Mouse (Mus musculus): ENCODE data around the gene Pdzd2. TPM values are rescaled to one million over a fixed set of nuclear protein-coding genes. Genes with fewer than 3 reads are reported as not detected.
A peak's percentile ranks its signal among the peaks of the same experiment; 100 is the strongest.

The Pdzd2 gene
- total RNA-seq, 2 experiments from 2014 or later: 136 to 185 TPM

- no peak for DNase-seq
- intact Hi-C loops (cut with DNase I): loop anchor here (5.0 kb wide), 2 partner anchors 43 to 82 kb away; no protein-coding TSS in a partner anchor
Measured at GRCm38 (mm10) chr15:12503907-12504306, 235.8 kb downstream of the Pdzd2 start.

DNA sequence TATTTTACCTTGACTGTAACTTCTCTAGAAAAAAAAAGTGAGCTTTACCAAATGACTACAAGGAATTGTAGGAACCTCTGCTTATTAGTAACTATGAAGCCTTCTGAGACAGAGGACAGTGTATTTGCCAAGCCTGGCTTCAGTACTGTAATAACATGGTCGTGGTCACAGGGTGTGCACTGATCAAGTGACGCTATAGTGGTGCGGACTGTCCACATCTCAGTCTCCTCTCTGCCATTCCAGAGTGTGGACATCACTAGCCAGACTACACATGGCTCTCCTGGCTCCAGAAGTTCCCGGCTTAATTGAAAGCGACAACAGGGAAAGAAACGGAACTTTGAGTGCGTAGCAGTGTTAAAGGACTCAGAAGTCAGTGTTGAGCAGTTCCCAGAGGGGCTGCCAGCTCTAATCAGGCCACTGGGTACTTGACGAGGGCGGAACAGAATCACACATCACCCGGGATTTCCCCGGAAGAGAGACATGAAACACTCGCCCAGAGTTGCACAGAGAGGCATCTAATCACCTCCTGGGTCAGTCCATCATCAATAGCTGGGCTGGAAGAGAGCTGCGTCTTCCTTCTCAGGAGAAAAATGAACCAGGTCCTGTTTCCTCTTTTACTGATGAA is 237.7 kb downstream of the Pdzd2 start:
- intact Hi-C loops (cut with DNase I): loop anchor here (5.0 kb wide), 2 partner anchors 45 to 80 kb away; no protein-coding TSS in a partner anchor
- DNase-seq: peak in 1 of 2 experiments; percentile 36

- intact Hi-C loops (cut with DNase I): loop anchor here (5.0 kb wide), 2 partner anchors 47 to 78 kb away; no protein-coding TSS in a partner anchor
Measured at GRCm38 (mm10) chr15:12500674-12501073, 239.1 kb downstream of the Pdzd2 start.

GRCm38 (mm10) chr15:12494084-12494483 is 245.6 kb downstream of the Pdzd2 start:
- intact Hi-C loops (cut with DNase I): loop anchor here (5.0 kb wide), 1 partner anchor 112 kb away; no protein-coding TSS in a partner anchor
- no peak for DNase-seq

More at GRCm38 (mm10) chr15:12500674-12501073, 239.1 kb downstream of the Pdzd2 start:
- DNase-seq: no peak

DNA sequence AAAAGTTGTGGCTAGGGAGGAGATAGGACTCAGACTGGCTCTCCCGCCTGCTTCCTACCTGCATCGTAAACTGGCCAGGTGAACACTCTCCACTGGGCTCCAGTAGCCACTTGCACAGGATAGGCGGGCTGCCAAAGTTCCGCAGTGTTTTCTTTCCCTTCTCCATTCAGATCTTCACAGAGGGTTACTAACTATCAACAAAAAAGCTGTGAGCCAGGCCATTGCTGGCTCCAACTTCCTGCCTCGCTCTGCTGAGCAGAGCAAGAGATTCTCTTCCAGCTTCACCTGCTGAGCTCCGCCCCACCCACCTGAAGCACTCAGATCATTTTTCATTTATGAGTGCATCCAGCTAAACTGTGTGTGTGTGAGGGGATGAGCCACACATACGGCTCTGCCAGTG is 246.5 kb downstream of the Pdzd2 start:
- intact Hi-C loops (cut with DNase I): loop anchor here (5.0 kb wide), 1 partner anchor 111 kb away; no protein-coding TSS in a partner anchor
- DNase-seq: peak; percentile 32

GRCm38 (mm10) chr15:12490969-12491368 is 248.8 kb downstream of the Pdzd2 start:
- intact Hi-C loops (cut with DNase I): loop anchor here (5.0 kb wide), 1 partner anchor 109 kb away; no protein-coding TSS in a partner anchor
- DNase-seq: peak; percentile 55 to 59

DNA sequence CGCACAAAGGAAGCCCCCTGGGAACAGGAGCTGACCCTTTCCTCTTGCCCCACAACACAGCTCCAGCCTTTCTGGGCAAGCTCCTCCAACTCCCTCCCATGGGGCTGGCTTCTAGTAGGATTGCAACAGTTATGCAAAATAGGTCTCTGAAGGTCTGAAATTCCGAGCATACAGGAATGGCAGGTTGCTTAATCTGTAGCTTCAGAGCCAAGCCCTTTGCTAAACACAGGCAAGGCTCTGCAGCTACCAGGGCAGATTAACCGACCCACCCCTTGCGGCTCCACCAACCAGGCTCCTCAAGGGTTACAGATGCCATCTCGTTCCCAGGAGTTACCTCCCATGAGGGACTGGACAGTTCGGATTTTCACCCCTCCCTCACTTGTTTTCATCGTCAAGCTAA is 249.2 kb downstream of the Pdzd2 start:
- intact Hi-C loops (cut with DNase I): loop anchor here (5.0 kb wide), 1 partner anchor 108 kb away; no protein-coding TSS in a partner anchor
- peak; percentile 49 to 60 for DNase-seq

GRCm38 (mm10) chr15:12488316-12488715 is 251.4 kb downstream of the Pdzd2 start:
- intact Hi-C loops (cut with DNase I): no loop called here
- DNase-seq: peak in 1 of 2 experiments; percentile 31

GRCm38 (mm10) chr15:12481261-12481660 is 258.5 kb downstream of the Pdzd2 start:
- intact Hi-C loops (cut with DNase I): no loop called here

DNA sequence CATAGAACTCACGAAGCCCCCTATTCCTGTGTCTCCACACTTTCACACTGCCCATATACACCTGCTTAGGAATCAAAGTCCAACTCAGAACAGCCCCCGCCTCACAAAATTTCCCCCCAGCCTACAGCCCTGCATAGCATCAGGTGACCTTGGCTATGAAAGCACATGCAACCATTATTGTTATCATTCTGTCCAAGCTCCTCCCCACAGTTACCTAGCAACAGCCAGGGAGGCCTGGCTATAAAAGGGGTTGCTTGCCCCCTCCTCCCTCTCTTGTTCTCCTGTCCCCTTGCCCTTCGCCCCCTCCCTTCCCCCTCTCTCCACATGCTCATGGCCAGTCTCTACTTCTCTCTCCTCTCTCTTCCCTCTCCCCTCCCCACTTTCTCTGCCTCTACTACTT is 259.4 kb downstream of the Pdzd2 start:
- no peak for DNase-seq
- intact Hi-C loops (cut with DNase I): no loop called here

More at GRCm38 (mm10) chr15:12481261-12481660, 258.5 kb downstream of the Pdzd2 start:
- no peak for DNase-seq

- intact Hi-C loops (cut with DNase I): no loop called here
- peak in 1 of 2 experiments; percentile 27 for DNase-seq
Measured at GRCm38 (mm10) chr15:12479326-12479725, 260.4 kb downstream of the Pdzd2 start.

- intact Hi-C loops (cut with DNase I): no loop called here
- peak in 1 of 2 experiments; percentile 28 for DNase-seq
Measured at GRCm38 (mm10) chr15:12473596-12473995, 266.1 kb downstream of the Pdzd2 start.

DNA sequence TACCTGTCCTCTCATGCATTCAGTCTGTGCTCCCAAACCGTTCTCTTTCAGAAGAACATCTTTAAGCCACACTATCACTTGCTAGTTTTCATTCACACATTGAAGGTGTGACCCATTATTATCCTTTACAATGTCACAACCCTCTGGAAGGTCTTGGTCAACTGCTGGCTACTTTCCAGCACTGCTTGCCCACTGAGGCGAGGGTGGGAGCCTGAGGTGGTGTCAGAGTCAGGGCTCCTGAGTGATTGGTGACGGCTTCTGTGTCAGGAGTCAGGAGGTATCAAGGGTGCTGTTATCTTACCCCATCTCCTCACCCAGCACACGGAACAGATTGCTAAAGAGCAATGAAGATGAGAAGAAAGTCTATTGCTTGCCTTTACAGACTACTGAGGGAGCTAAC is 267.1 kb downstream of the Pdzd2 start:
- no peak for DNase-seq
- intact Hi-C loops (cut with DNase I): no loop called here

DNA sequence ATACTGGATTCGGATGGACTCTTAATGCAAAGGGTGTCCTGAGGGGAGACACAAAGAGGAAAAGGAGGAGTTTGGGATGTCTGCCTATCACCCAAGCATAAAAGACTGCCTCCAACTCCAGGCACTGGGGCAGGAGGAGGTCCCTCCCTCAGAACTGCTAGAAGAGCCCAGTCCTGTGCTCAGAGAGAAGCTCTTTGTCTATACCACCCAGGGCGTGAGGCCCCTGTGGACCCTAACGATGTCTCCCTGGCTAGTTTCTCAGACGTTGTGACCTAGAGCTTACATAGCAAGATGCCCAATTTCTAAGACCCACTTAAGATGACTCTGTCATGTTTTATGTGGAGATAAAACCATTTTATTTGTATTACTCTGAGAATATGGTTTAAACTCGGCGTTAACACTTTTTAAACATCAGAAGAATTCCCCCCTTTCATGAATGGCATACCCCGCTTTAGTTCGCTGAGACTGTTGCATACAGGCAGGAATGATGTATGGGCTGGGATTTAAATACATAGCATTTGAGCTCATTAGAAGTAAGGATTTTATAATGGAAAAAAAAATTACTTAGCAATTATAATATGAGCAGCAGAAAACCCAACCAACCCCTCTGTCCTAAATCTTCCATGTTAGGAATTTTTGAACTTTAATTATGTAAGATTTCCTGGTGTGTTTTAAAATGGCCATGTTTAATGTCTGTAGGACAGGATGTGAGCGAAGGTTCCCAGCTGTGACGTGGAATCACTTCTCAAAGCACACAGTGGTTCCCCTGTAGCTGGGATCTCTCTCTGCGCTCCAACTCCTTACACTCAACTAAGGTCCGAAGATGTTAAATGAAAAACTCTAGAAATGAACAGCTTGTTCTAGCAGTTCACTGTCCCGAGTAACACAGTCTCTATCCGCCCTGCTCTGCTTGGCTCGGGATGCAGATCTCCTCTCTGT is 268.6 kb downstream of the Pdzd2 start:
- DNase-seq: no peak
- intact Hi-C loops (cut with DNase I): no loop called here

DNA sequence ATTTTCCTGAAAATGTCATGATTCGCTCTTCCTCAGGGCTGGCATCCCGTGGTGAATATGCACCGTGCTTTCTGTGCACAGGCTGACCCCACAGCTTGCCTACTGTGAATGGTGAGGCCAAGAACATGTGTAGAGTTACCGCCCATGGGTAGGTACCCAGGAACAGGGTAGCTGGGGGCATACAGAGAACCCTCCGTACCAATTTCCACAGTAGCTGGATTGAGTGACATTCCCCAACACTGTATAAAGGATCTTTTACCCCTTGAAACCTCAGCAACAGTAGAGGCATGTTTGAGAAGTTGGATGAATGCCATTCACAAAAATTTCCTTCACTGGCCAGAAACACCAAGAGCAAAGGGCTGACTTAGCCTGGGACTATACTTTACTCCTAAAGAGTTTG is 271.1 kb downstream of the Pdzd2 start:
- intact Hi-C loops (cut with DNase I): no loop called here
- no peak for DNase-seq

DNA sequence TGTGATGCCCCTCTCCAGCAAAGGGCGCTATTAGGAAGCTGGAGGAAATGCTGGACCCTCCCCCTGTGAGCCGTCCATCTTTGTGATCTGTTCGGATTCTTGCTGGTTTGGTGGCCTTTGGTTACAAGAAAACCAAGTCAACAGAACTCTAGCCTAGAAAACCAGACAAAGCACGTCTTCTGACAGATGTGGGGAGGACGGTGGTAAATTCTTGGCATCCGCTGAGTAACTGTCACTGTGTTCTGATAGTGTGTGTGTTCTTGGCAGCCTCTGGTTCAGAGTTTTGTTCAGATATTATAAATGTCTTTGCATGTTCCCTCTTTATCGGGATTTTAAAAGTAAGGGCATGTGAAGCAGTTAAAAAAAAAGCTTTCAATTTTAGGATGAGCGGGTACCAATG is 274.0 kb downstream of the Pdzd2 start:
- DNase-seq: no peak

DNA sequence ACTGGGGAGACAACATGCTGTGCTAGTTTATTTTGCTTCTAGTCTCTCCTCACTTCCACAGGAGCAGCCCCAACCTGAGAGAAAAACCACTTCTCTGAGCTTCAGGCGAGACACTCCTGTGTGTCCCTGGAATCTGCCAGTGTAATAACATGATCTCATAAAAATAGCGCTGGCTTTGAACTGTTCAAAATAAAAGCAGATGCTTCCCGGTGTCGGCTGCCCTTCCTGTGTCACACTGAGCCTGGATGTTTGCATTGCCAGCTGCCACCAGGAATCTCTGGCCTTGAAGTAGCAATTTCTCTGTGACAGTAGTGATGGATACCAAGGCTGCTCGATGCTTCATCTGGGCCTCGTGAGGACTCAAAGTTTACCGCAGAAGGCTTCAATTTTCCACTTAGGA is 282.9 kb downstream of the Pdzd2 start:
- no peak for DNase-seq
- intact Hi-C loops (cut with DNase I): no loop called here

More for the DNA sequence above, 274.0 kb downstream of the Pdzd2 start:
- intact Hi-C loops (cut with DNase I): no loop called here

GRCm38 (mm10) chr15:12453343-12453742 is 286.4 kb downstream of the Pdzd2 start:
- no peak for DNase-seq
- intact Hi-C loops (cut with DNase I): no loop called here

GRCm38 (mm10) chr15:12452141-12452995 is 287.4 kb downstream of the Pdzd2 start:
- DNase-seq: no peak
- intact Hi-C loops (cut with DNase I): no loop called here

GRCm38 (mm10) chr15:12451448-12451847 is 288.3 kb downstream of the Pdzd2 start:
- intact Hi-C loops (cut with DNase I): no loop called here
- DNase-seq: no peak
